Comparison of ENCODE assay signal across 8 mouse cellular contexts in the genomic region with DNA sequence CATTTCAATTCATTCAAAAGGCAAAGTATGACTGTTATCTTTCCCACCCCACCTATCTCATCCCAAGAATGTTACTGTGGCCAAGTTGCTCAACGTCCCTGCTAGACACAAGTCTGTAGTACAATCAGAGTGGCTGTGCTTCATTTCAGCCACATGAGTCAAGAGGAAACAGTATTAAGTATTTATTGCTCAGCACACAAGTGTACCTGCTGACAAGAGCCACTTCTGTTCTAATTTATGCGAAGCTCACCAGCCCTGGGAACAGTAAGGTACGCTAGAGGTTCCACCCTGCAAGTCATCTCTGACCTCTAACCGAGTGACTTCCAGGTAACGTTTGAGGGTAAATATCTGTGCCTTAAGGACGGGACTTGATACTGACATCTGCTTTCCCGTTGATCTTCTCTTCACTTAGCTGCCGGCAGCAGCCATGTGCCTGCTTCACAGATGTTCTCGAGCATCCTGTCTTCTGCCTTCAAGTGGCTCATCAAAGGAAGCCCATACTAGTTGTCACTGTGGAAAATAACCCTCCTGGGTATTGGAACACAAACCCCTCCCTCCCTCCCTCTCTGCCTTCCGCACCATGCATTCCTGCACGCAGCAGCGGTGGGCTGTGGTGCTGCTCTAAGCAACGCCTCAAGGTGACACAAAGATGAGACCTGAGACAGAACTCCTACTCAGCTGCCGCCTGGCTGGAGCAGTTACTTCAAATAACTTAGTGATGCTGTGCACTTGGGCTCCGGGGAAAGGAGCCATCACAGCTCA. TPM values are rescaled to one million over a fixed set of nuclear protein-coding genes. Genes with fewer than 3 reads are reported as not detected.
DNase-seq lines count a peak whose midpoint lies in the region; ATAC-seq lines count a peak whose summit lies in the region.

No protein-coding gene starts in this region.

- ATAC-seq in hematopoietic stem cell, adult 5-6 weeks (replicated peaks in 1 of 2; ENCODE audit: insufficient read depth in 1 of 2, low FRiP score in 2 of 2, low TSS enrichment in 1 of 2, low read depth in 1 of 2, poor library complexity in 2 of 2, severe bottlenecking in 2 of 2): peak; percentile 24 to 27; a peak in 2 of 4 replicates

- peak; percentile 11 to 60 for DNase-seq in lung, adult 18-20 months
- DNase-seq in lung, postnatal 4 days: no peak
- peak; percentile 60 for DNase-seq in lung, postnatal 36 days
- DNase-seq in thymus, postnatal 10 days (ENCODE audit: low spot score in 2 of 2): peak; percentile 62 to 65
- DNase-seq in right cerebral cortex, postnatal 25 days: no peak
- DNase-seq in gastrocnemius, postnatal 25 days: no peak
- no peak for DNase-seq in gastrocnemius, postnatal 36 days

- intact Hi-C loops in gastrocnemius, postnatal 36 days (cut with DNase I): loop anchor here (10.0 kb wide), 1 partner anchor 1761 kb away; no protein-coding TSS in a partner anchor

RNA-seq across cellular contexts. Expression of gene Stk39, which starts 36.4 kb away (rescaled TPM):
- total RNA-seq in hematopoietic stem cell, adult 5-6 weeks (2017): 9.1 and 11.0 TPM in 2 replicates
- 1 to 10 TPM; 4.7 to 4.8 TPM for total RNA-seq in gastrocnemius, postnatal 25 days (2021)
- total RNA-seq in gastrocnemius, postnatal 36 days (2021): 1 to 10 TPM; 2.5 to 3.8 TPM

Comparison
In these comparisons a context has a peak if more than half of its experiments do, and no peak if none do; other contexts are left out.
1. DNase-seq: peak in lung, adult 18-20 months (2 of 2), lung, postnatal 36 days (single experiment) and thymus, postnatal 10 days (2 of 2); none in lung, postnatal 4 days (0 of 2), right cerebral cortex, postnatal 25 days (single experiment), gastrocnemius, postnatal 25 days (single experiment) and gastrocnemius, postnatal 36 days (0 of 2).